Mouse (Mus musculus) kidney, postnatal 14 days (tissue): ENCODE data around the gene Gm20914.
"Not testable (repeated sequence)": the region's sequence is repeated elsewhere in the genome, so short reads cannot be mapped to it uniquely, and the experiment has no call there.

Source experiments
- DNase-seq: peaks from one replicate; pipeline ENCODE4 v3.0.0; 2022; ENCODE audit warnings: mixed read lengths

Gene Gm20914

GRCm38 (mm10) chrY:5725678-5726077 is at the start of gene Gm20914:
Gm20914 (plus strand) TSS chrY:5725978.
- not testable (repeated sequence) for DNase-seq
